Mouse (Mus musculus) limb, embryonic 10.5 days (tissue): Measurements from ENCODE around the gene Nrp2. TPM values are rescaled to one million over a fixed set of nuclear protein-coding genes. Genes with fewer than 3 reads are reported as not detected.
A peak's percentile ranks its signal among the peaks of the same experiment; 100 is the strongest.

Experiments used
- DNase-seq: peaks from one replicate; pipeline ENCODE4 v3.0.0-alpha.2; 2017; ENCODE audit warnings: low spot score
- H3K27ac ChIP-seq: fragments of 300-500 bp; sonication (generic); 2 replicates; pipeline ENCODE4 v1.5.1; 2016; ENCODE audit warnings: mild to moderate bottlenecking
- H3K27me3 ChIP-seq: fragments of 300-500 bp; sonication (generic); 2 replicates; pipeline ENCODE4 v1.6.1; 2016; ENCODE audit warnings: low read depth, mild to moderate bottlenecking; ENCODE audit not compliant: poor library complexity, severe bottlenecking
- H3K36me3 ChIP-seq: fragments of 300-500 bp; sonication (generic); 2 replicates; pipeline ENCODE4 v1.6.1; 2016; ENCODE audit warnings: mild to moderate bottlenecking, moderate library complexity
- H3K4me1 ChIP-seq: fragments of 300-500 bp; sonication (generic); 2 replicates; pipeline ENCODE4 v1.6.1; 2016
- H3K4me3 ChIP-seq: fragments of 300-500 bp; sonication (generic); 2 replicates; pipeline ENCODE4 v1.5.1; 2016; ENCODE audit warnings: mild to moderate bottlenecking, moderate library complexity
- H3K9me3 ChIP-seq: fragments of 300-500 bp; sonication (generic); replicated peaks from 2 replicates; pipeline ENCODE4 v1.6.1; 2016; ENCODE audit warnings: mild to moderate bottlenecking
- WGBS: fragments of 180-500 bp; shearing (Covaris S2); methylation state at CpG from one replicate; pipeline ENCODE4 v1.1.7; 2016; 5-methylcytosine and 5-hydroxymethylcytosine counted together
- polyA plus RNA-seq: library from polyadenylated mRNA; unstranded; fragments of >200 nt; fragmentation: Nextera tagmentation; extraction: Ambion mirVana; gene quantifications from 2 replicates; pipeline ENCODE4 v1.2.1, GENCODE M21; 2016

Gene Nrp2
- polyA plus RNA-seq, 1 experiment from 2014 or later = 54.7 TPM

DNA sequence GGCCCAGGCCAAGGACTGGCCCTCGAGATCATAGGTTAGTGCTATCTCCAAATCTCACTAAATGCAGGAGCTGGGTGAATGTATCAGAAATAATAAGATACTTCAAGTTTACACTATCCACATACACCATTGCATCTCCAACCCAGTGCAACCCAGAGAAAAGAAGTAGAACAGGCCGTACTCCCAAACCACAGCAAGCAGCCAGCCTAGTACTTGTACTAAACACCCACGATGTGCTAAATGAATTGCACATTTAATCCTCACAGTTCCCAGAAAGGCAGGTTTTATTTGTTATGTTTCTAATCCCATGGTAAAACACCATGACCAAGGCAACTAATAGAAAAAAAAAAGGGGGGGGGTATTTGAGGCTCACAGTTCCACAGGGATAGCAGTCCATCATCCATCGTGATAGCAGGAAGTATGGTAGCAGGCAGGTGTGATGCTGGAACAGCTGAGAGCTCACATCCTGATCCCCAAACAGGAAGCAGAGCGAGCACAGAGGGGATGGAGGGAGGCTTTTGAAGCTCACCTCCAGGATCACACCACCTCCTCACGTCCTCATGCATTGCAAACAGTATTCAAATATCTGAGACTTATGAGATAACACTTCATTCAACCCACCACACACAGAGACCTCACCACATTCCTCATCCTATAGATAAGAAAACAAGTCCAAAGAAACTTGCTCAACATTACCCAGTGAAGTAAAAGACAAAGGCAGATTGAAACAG is 128.8 kb downstream of the Nrp2 start:
- no peak for DNase-seq
- WGBS = 82% methylated on average over 6 of the region's 6 CpGs

DNA sequence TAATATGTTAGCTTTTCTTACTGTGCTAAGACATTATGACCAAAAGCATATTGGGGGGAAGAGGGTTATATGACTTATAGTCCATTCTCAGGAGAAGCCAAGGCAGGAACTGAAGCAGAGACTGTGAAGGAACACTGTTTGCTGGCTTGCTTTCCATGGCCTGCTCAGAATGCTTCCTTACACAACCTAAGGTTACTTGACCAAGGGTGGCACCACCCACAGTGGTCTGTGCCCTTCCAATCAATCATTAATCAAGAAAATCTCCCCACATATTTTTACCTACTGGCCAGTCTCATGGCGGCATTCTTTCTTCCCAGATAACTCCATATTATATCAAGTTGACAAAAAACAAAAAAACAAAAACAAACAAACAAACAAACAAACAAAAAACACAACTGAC is 130.3 kb downstream of the Nrp2 start:
- Histone ChIP-seq H3K9me3 (no peaks in the 10 kb centered on the region), H3K27ac (no peak overlapping the region), H3K36me3 (no peaks in the 10 kb centered on the region), H3K4me3 (no peak overlapping the region), H3K27me3 (no peaks in the 10 kb centered on the region), H3K4me1 (peaks cover 10% of the 10 kb centered on the region)
- DNase-seq = no peak
- 90% methylated on average over 1 of the region's 1 CpGs for WGBS

More for the DNA sequence above, 128.8 kb downstream of the Nrp2 start:
- H3K4me3 ChIP-seq = no peak overlapping the region
- H3K4me1 ChIP-seq = peaks cover 21% of the 10 kb centered on the region
- H3K27me3 ChIP-seq = no peaks in the 10 kb centered on the region
- H3K9me3 ChIP-seq = no peaks in the 10 kb centered on the region
- H3K27ac ChIP-seq = no peak overlapping the region
- H3K36me3 ChIP-seq = no peaks in the 10 kb centered on the region

DNA sequence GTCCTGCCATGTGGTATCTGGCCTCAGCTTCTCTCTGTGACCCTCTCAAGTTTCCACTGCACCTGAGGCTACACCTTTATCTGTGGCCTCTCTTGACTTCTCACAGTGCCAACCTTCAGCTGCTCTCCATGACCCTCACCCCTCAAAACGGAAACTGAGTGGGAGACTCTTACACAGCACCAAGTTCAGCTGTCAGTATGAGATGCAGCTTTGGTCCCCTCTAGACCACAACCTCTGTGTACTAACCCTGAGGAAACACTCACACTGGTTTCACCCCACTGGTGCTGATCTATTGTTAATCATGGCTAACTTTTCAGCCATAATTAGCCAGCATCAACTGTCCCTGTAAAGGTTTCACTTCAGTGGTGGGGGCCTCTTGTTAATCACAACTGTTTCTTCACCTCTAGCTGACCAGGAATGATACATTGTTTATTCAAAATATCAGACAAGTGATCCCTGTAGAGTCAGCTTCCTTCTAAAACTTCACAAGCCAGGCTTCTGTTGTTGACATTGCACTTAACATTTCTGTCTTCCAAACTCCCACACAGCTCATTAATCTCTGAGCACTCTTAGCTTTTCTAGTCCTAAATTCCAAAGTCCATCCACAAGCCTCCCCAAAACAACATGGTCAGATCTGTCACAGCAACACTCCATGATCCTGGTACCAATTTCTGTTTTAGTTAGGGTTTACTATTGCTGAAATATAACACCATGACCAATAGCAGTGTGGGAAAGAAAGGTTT is 131.5 kb downstream of the Nrp2 start:
- 68% methylated on average over 1 of the region's 1 CpGs for WGBS
- no peaks in the 10 kb centered on the region for H3K36me3 ChIP-seq
- no peaks in the 10 kb centered on the region for H3K9me3 ChIP-seq
- no peak overlapping the region for H3K4me3 ChIP-seq
- peaks cover 9% of the 10 kb centered on the region for H3K4me1 ChIP-seq
- no peak overlapping the region for H3K27ac ChIP-seq
- DNase-seq = no peak
- H3K27me3 ChIP-seq = no peaks in the 10 kb centered on the region

DNA sequence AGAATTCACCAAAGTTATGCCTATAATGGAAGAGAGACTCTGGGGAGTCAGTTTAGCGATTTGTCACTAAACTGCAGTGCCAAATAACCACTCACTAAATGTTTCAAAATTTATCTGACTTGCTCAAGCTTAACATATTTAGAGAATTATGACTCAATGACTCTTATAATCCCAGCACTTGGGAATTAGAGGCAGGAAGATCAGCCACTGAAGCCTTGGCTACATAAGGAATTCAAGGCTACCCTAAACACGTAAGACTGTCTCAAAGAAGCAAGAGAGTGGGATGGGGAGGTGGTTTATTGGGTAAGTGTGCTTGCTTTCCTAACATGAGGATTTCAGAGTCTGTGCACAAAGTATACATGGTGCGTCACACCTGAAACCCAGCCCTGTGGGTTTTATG is 135.0 kb downstream of the Nrp2 start:
- no peaks in the 10 kb centered on the region for H3K36me3 ChIP-seq
- H3K27me3 ChIP-seq = no peaks in the 10 kb centered on the region
- no peaks in the 10 kb centered on the region for H3K9me3 ChIP-seq
- DNase-seq = no peak
- H3K4me1 ChIP-seq = no peaks in the 10 kb centered on the region
- H3K27ac ChIP-seq = no peak overlapping the region
- WGBS = 89% methylated on average over 3 of the region's 3 CpGs
- no peak overlapping the region for H3K4me3 ChIP-seq

DNA sequence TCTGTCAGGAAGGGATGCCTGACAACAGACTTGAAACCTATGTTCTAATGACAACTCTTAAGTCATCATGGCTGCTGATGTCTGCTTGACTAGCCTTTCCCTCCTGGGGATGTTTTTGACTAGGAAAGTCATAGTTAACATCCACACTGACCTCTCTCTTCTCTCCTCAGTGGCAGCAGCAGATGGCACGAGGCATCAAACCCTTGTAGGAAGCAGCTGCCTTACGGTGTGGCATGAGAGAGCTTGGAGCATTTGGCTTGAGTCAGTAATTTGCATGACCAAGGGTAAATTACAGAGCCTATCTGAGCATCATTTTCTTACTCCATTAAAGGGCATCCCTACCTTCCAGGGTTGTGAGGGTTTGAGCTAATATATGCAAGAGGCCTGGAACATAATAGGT is 135.5 kb downstream of the Nrp2 start:
- Histone ChIP-seq H3K9me3 (no peaks in the 10 kb centered on the region), H3K4me3 (no peak overlapping the region), H3K36me3 (no peaks in the 10 kb centered on the region), H3K4me1 (no peaks in the 10 kb centered on the region), H3K27me3 (no peaks in the 10 kb centered on the region), H3K27ac (no peak overlapping the region)
- no peak for DNase-seq
- WGBS = 55% methylated on average over 2 of the region's 2 CpGs

DNA sequence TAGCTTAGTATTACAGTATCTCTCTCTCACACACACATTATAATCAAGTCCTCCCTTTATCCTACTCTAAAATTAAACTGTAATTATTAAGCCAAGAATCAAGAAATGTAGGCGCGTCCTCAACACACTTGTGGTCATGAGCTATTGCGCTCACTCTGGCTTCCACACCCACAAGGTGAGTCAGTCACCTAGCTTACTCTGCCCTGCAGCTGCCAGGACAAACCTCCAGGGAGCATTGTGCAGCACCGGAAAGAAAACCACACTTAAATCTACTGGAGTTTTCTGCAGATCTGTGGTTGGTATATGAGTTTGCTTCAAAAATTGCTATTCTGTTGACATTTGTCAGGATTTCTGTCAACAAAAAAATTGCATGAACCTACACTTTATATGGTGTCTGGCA is 140.1 kb downstream of the Nrp2 start:
- H3K4me3 ChIP-seq = no peak overlapping the region
- H3K27me3 ChIP-seq = no peaks in the 10 kb centered on the region
- no peaks in the 10 kb centered on the region for H3K9me3 ChIP-seq
- peaks cover 1% of the 10 kb centered on the region; the same call in 1 of the 2 replicates for H3K4me1 ChIP-seq
- H3K36me3 ChIP-seq = no peaks in the 10 kb centered on the region
- 95% methylated on average over 4 of the region's 4 CpGs for WGBS
- DNase-seq = no peak
- no peak overlapping the region for H3K27ac ChIP-seq

DNA sequence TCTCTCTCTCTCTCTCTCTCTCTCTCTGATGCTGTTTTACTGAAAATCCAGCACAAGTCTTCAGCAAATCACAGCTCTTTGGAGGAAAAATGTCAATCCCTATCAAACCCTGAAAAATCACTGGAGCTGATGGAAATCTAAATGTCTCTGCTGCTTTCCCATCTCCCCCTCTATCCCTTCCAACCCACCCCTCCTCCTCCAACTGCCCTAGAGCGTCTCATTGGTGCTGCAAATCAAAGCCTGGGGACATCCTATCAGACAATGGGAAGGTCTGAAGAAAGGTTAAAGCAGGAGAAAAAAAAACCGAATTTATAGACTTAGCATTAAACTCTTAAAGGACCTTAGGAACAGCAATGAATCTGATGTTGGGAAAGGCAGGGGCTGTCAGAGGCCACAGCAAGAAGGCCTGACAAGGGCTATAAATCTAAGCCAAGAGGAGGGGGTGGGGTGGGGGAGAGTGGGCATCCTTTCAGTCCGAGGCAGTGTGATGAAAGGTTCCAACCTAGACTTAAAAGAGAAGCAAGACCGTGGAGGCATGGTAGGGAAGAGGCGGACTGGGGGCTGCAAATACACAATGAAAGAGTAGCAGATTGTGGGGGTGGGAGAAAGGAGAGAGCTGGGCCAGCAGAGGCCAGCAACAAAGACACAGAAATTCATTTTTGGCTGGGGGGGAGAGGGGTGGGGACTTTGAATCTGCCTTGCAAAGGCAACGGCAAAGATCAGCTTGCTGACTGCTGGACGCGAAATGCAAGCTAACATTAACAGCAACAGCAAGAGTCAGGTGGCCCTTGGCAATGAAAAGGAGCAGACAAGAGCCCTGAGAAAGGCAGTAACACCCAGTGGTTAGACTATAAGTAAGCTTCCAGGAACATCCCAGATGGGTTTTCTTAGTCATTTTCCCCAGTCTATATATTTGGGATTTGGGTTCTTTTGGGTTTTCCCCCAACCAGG is 148.2 kb downstream of the Nrp2 start:
- WGBS = 19% methylated on average over 8 of the region's 8 CpGs
- Histone ChIP-seq H3K27ac (peak overlapping the region; percentile 68), H3K36me3 (no peaks in the 10 kb centered on the region), H3K4me3 (no peak overlapping the region), H3K4me1 (peaks cover 23% of the 10 kb centered on the region), H3K27me3 (no peaks in the 10 kb centered on the region), H3K9me3 (no peaks in the 10 kb centered on the region)
- peak; percentile 41 for DNase-seq

DNA sequence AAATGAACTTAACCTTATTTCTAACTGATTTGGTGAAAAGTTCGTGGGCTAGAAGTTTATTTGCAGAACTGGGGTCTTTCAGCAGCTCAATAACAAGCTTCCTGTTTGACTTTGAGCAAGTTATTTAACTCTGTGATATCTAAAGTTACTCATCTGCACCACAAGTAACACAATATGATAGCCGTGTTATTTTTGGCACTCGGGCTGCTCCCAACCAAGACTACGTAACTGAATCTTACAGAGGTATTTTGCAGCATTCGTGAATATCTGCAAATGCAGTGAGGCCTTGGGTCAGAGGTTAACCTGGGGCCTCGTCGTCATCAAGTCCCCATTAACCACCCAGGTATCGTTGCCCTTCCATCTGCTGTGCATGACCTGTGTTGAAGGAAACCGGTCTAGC is 150.3 kb downstream of the Nrp2 start:
- Histone ChIP-seq H3K9me3 (no peaks in the 10 kb centered on the region), H3K27ac (no peak overlapping the region), H3K4me3 (no peak overlapping the region), H3K36me3 (no peaks in the 10 kb centered on the region), H3K4me1 (peaks cover 20% of the 10 kb centered on the region), H3K27me3 (no peaks in the 10 kb centered on the region)
- DNase-seq = no peak
- 61% methylated on average over 9 of the region's 9 CpGs for WGBS

DNA sequence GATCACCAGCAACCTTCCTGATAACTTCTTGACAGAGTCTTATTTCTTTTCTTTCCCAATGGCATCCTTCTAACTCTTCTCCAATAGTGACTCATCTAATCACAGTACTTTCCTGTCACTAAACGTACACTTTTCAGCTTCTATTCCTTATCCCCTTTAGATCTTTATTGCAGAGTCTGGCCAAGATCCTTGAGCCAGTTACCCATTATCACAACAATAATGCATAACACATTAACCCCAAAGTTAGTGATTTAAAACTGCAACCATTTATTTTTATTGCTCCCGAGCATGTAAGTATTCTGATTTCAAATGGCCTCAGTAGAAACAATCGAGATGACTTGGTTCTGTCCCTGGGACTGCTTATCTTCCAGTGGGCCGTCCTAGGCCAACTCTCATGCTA is 150.9 kb downstream of the Nrp2 start:
- Histone ChIP-seq H3K4me3 (no peak overlapping the region), H3K27ac (no peak overlapping the region), H3K4me1 (peaks cover 19% of the 10 kb centered on the region), H3K36me3 (no peaks in the 10 kb centered on the region), H3K27me3 (no peaks in the 10 kb centered on the region), H3K9me3 (no peaks in the 10 kb centered on the region)
- no peak for DNase-seq
- WGBS = 78% methylated on average over 4 of the region's 4 CpGs

DNA sequence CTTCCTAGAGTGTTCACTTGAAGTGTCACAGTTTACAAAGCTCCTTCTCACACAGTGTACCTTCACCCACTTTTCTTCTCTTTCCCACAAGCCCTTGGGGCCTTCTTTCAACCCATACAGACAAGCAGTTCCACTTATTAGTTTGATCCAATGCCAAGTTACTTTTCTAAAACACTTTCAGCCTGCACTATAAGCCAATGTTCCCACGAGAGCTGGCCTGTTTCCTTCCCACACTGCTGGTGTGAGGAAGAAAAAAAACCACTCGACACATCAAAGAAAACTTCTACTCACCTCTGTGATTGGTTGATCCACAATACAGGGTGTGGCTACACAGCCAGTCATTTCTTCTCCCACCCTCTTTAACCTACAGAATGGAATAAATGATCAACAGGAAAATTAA is 156.0 kb downstream of the Nrp2 start:
- H3K36me3 ChIP-seq = no peaks in the 10 kb centered on the region
- 39% methylated on average over 2 of the region's 2 CpGs for WGBS
- no peaks in the 10 kb centered on the region for H3K27me3 ChIP-seq
- H3K27ac ChIP-seq = no peak overlapping the region; the same call in 1 of the 2 replicates
- no peaks in the 10 kb centered on the region for H3K9me3 ChIP-seq
- no peak for DNase-seq
- no peak overlapping the region for H3K4me3 ChIP-seq
- peaks cover 26% of the 10 kb centered on the region for H3K4me1 ChIP-seq

DNA sequence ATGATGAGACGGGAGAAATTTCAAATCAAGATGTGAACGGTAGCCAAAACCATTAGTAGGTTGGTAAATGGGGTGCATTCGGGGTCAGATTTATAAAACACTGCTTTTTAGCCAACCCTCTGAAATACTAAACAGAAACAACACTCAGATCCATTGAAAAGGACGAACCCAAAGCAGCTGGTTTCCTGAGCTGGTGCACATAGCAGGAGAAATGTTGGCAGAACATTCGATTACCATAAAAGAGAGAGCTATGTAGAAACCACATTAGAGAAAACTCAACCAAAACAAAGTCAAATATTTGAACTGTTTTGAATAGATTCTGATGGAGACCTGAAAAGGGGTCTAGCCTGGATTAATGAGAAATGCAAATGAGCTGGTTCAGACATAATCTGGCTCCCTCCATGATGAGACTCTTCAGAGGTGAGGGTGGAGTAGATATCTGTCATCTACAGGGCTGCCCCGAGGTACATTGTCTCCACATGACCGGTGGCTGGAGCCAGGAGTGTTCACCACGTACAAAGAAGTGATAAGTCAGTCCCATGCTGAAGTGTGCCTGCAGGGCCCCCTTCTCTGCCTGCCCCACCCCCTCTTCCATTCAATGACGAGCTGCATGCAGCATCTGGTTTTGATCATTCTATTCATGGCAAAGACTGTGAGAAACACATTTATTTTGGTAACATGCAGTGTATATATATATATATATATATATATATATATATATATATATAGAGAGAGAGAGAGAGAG is 156.6 kb downstream of the Nrp2 start:
- peak overlapping the region; percentile 34; the same call in 1 of the 2 replicates for H3K27ac ChIP-seq
- H3K36me3 ChIP-seq = no peaks in the 10 kb centered on the region
- peaks cover 26% of the 10 kb centered on the region for H3K4me1 ChIP-seq
- H3K4me3 ChIP-seq = no peak overlapping the region
- 66% methylated on average over 9 of the region's 9 CpGs for WGBS
- DNase-seq = peak; percentile 47
- no peaks in the 10 kb centered on the region for H3K9me3 ChIP-seq
- H3K27me3 ChIP-seq = no peaks in the 10 kb centered on the region

DNA sequence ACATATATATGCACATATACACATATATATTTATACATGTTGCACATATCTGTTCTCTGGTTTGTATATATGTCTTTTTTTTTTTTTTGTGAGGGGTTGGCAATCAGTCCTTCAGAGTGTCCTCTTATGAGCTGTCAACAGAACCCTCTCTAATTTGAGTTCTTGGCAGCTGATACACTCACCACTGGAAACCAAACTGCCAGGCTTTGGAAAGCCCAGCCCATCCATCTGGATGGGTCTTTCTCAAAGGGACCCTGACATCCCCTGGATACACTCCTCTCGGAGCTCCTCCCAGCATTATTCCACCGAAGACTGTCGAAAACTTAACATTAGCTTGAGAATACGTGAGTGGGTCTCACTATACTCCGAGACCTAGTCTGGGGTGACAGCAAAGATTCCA is 157.2 kb downstream of the Nrp2 start:
- 41% methylated on average over 5 of the region's 5 CpGs for WGBS
- Histone ChIP-seq H3K36me3 (no peaks in the 10 kb centered on the region), H3K4me3 (no peak overlapping the region), H3K27me3 (no peaks in the 10 kb centered on the region), H3K9me3 (no peaks in the 10 kb centered on the region), H3K4me1 (peaks cover 26% of the 10 kb centered on the region), H3K27ac (0 out of 2 replicates have a peak overlapping the region, but pooled peaks have one; percentile 69)
- no peak for DNase-seq
